Mouse (Mus musculus) embryo, embryonic 9.5 days (tissue): ENCODE measurements around the gene Map4k1.
A peak's percentile ranks its signal among the peaks of the same experiment; 100 is the strongest.

Source experiments
- DNase-seq: peaks from one replicate; pipeline ENCODE4 v3.0.0-alpha.2; 2017; ENCODE audit errors: extremely low spot score

Gene Map4k1

DNA sequence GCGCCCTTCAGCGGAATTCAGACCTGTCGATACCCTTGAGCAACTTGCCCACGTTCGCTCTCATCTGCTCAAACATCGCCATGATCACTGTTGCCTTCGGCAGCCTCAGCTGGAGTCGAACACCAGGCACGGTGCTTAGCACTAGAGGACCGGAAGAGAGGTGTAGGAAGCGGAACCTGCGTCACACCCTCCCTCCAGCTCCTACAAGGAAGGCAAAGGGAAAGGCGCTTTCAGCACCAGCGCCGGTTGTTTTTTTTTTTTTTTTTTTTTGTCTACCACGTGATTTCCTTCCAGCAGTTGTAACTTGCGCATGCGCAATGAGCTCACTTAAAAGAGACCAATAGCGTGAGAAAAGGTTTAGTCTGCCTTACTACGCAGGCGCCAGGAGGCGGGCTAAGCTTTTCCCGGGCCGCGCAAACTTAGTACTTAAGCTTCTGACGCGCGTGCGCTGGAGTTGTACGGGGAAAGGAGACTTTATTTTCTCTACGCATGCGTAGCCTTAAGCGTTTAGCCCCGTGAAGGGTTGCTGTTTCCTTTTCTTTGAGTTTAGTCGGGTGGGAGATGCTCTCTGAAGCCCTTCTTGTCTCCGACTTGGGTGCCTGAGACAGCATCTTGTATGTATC lies at the start of gene Map4k1, which contains the start of gene Eif3k:
Gene Map4k1 (plus strand): TSS at position 400 of the 623 bp plus-strand sequence.
Gene Eif3k (minus strand): TSS at position 214 of the 623 bp plus-strand sequence.
- peak; percentile 93 for DNase-seq

DNA sequence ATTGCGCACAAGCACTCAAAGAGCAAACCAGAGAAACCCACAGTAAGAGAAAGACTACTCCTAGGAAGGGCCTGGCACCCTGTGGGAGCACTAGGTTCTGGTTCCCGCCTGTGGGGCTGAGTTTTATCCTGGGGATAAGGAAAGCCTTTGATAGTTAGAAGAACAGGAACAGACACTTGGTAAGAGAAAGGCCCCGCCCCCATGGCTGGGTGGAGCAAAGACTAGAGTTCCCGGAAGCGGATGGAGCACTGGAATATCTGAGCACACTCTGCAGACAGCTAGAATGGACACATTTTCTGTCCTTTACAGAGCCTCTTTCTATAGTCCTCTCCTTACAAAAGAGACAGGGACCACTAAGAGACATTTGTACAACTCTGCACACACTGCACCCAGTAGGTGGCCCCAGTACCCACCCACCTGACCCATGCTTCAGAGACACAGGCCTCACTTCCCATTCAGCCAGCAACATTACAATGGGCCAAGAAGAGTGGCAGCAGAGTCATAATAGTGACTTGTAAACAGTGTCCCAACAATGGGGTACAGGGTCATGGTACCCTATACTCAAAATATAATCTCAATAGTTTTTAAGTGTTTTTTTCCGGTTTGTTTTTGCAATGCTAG lies 49.3 kb upstream of the Map4k1 start:
- DNase-seq, result no peak

DNA sequence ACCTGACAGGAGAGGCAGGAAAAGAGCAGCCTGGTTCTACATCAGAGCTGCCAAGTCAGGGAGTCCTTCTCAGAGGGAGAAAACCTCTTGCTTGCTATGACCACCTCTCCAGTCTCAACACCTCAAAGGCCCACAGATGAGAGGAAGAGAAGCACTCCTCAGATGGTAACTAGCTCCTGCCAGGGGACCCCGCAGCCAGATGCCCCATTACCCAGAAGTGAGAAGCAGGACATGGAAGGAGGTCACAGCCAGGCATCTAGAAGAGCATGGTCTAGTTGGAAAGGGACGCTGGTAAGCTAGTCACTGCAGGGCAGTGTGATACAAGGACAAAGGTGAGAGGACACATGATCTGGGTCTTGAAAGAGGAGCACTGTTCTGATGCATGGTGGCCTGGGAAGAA lies 48.0 kb upstream of the Map4k1 start:
- no peak for DNase-seq

DNA sequence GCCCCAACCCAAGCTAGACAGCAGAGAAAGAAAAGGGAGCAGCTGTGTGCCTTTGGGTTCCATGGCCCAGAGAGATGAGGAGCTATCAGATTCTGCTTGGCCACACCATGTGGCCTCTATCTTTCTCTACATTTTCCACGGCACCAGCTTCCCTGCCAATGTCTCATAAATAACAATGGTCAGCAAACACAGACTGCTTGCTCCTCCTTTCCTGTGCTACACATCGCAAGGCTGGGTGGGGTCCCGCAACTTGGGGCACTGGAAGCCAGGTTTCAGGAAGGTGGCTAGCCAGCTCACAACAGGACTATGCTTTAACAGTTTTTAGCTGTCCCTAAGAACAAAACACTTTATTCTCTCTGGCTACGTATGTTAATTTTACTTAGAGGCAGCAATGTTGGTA lies 45.1 kb upstream of the Map4k1 start:
- no peak for DNase-seq

DNA sequence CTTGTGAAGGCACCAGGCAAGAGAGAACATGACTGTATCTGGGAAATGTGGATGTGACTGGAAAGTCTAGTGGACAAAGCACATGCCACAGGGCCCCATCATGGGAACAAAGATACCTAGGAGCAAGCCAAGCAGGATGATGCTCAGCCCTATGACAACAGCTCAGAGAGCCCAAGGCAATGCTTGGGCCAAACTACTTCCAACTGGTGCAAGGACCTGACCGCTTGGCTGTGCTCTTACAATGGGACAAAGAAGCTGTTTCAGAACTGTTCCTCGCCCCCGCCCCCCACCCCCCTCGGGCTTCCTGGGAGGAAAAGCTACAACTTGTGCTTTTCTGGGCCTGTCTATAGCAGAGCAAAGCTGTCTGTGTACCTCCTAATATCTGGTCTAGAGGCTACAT lies 43.2 kb upstream of the Map4k1 start:
- no peak for DNase-seq

DNA sequence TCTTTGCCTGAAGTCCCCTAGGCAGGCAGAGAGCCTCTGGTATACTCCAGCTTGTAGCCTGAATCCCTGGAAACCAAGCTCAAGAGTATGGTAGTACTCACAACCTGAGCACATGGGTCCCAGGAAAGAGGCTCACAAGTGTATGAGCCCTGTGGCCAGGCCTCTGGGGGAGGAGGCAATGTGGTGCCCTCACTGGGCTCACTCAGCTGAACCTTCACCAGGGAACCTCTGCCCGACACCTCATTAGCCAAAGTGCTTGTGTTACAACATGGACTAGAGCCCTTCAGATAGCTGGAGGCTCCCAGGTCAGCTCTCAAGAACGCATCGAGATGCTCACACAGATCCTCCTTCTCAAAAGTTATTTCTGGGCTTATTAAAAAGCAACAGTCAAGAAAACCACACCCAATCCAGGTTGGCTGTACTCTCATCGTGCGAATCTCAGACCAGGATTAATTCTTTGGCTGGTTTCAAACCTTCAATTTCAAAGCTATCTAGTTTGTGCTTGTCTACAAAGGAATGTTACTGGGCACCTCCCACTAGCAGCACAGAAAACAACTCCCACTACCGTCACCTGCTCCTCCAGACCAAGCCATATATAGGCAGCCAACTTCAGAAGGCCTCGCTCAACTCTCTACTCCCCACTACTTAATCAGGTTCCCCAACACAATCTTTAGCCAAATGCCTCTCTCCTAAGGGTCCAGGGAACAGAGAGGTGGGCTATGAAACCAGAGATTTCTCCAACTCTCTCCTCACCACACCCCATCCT lies 42.2 kb upstream of the Map4k1 start:
- no peak for DNase-seq

DNA sequence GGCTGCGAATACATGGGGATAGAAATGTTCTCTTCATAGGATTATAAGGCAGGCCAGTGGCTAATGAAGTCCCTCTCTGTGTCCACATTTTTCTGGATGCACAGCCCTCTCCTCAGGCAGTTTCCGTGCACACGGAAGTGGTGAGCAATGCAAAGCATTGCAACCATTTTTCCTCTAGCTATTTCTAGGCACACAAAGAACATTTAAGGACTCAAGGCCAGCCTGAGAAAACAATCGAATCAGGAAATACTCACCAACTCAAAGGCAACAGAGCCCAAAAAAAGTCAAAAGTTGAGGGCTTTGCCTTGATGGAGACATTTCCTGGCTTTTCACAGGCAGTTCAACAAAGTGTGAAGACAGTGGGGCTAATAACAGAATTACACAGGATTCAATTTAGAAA lies 40.7 kb upstream of the Map4k1 start:
- no peak for DNase-seq

DNA sequence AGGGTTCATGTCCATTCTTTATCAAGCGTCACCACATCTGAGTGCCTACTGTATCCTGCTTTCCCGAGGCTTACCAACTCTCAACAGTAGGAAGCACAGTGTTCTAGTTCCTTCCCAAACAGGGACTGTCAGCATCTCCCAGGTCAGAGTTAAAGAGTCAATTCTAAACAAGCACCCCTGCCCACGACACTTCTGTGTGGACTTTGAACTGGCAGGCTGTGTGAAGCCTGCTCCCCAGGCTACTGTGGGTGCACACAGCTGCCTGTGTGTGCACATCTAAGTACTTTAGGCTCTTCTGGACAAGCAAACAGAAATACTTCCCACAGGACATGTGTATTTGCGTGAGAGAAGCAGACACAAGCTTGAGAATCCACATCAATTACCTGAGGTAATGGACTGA lies 40.3 kb upstream of the Map4k1 start:
- DNase-seq, result no peak

DNA sequence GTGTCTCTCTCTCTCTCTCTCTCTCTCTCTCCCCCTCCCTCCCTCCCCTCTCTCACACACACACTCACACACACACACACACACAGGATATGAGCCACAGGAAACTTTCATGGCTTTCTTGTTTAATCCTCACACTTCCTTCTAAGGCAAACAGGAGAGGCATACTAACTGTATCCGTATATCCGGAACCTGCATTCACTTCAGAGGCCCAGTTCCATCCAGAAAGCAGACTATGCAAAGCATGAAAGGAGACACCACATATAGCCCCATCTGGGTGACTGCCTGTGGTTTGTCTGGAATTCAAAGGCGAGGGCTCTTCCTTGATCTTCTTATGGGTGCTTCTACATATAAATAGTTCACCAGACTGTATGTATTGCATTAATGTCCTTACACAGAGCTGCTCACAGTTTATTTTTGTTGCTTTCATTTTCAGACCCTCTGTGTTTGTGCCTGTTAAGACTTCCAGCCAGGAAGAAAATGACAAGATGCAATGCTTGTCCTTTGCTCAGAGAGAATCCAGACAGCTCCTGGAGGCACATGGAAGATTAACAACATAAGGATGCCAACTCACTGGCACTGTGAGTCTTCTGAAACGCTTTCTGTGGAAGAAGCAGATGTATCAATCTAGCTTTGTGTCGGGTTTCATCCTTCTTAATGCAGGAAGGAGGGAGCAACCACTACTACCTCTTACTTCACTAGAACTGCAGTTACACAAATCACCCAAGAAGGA lies 38.2 kb upstream of the Map4k1 start:
- DNase-seq, result no peak

DNA sequence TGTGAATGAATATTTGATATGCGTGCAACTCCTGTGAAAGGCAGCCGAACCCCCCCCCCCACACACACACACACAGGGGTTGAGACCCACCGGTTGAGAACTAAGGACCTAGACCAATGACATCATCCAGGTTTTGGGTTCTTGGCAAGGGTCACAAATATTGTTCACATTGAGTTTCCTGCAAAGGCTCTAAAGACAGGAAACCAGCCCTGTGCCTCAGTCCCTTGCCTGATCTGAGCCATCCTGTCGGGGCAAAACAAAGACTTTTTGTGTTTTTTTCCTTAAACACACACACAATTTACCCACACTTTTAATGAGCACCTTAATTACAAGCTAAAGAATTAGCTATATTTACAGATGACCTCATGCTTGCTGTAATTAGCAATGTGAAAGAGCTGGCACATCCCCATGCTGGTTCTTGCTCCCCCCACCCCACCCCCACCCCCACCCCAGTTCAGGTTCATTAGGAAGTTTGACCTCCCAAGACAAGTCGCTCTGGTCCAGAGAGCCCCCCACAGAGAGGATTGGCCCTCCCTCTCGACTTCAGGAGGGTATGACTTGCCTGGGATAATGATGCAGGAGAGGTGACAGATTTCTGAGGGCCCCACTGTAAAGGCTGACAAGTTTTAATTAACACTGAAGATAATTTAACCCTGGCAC lies 37.0 kb upstream of the Map4k1 start:
- DNase-seq, result no peak

DNA sequence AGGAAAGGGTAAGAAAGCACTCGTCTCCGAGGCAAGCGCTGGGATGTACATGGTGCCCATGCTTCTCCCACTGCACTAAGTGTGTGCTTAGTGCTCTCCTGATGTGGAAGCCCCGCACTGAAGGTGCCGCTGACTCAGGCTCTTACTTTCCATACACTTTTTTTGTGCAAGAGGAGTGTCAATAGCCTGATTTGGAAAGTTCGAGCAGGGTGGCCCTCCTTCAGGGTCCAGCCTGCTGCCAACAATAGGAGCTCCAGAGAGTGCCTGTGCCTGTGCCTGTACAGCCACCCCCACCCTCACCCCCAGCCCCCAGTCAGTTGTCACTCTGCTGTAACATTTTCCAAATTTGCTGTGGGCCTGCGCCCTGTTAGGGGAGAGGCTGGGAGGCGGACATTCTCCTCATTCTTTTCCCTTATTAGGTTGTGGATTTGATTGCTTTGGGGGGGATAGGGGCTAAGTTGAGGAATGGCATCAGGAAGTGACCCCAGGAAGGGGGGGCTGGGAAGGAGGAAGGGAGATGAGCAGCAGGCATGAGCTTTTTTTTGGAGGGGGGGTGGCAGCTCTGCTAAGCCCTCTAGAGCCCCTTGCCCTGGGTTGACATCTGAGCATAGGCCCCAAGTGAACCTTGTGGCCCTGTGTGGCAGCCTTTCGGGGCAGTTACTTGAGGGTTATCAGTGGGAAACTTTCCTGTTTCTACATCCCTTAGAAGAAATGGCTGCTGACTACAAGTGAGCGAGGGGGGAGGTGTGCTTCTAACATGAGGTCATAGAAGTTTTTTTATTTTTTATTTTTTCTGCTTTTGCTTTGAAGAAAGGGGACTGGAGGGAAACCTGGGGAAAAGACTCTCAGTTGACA lies 36.2 kb upstream of the Map4k1 start:
- peak; percentile 81 for DNase-seq

DNA sequence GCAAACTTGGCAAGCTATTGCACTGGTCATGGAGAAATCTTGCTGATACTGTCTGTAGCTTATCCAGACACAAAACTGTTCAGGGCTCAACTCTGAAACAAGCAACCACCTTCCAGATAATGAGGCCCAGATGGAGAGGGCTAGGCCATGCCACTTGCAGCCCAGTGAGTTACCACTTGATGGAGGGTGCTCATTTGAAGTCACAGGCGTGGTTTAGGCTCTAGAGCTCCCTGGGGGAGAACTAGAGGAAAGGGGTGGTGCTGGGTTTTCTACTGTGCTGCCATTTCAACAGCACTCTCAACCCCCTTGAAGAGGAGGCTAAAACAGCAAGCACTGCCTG lies 35.6 kb upstream of the Map4k1 start:
- peak; percentile 44 for DNase-seq

DNA sequence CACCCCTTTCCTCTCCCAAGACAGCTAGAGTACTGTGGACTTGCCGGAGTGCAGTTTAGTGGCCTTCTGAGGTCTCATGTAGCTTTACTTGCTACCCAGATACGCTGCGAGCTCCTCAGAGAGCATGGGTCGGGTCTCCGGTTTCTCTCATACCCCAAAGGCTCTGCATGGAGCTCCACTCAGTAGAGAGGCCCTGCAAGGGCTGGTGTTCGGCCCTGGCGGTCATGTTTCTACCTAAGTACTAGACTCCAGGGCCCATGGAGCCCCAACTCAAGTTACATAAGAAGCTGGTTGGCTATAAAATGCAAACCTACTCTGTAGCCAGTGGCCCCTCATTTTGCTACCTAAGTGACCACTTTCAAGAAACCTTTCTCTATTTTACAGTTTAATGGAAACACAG lies 33.1 kb upstream of the Map4k1 start:
- DNase-seq, result no peak

DNA sequence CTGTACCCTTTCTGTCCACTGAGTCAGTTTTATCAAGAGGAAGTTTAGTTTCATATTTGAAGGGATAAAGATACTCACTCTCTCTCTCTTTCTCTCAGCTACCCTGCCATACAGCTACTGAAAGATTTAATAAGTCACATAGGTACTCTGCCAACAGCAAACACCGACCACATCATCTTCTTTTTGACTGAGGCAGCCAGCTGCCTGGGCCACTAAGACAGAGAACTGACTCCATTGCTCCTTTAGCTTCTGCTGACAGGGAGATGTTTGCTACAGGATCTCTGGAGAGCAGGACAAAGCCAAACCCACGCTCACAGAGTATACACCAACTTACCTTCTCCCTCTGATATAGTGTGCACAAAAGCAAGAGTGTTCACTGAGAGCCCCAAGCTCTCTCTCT lies 32.6 kb upstream of the Map4k1 start:
- no peak for DNase-seq

DNA sequence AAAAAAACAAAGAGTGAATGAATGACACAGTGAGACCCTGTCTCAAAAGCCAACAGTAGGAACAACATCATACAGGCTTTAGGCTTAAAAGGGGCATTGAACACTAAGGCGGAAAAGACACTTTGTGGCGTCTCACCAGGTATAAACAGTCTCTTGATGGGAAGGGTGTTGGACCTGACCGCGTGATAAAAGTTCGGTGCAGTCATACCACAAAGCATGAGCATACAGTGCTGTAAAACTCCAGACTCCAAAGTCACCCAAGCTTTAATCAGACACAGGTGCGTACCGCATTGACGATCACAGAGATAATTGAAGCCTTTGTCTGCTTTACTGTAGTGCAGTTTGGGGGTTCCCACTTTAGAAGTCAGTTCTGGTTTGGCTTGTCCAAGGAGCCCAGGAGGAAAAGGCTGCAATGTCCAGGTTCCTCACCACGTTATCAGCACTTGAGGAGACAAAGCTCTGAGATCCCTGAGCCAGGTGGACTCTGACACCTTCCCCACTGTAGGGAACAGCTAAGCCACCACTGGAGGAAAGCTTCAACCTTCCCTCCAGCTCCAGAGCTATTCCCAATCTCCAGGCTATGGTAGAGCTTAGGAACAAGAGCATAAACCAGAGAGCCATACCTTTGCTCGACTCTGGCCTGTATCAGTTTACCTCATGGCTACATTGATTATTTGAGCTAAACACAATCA lies 31.4 kb upstream of the Map4k1 start:
- DNase-seq, result no peak

DNA sequence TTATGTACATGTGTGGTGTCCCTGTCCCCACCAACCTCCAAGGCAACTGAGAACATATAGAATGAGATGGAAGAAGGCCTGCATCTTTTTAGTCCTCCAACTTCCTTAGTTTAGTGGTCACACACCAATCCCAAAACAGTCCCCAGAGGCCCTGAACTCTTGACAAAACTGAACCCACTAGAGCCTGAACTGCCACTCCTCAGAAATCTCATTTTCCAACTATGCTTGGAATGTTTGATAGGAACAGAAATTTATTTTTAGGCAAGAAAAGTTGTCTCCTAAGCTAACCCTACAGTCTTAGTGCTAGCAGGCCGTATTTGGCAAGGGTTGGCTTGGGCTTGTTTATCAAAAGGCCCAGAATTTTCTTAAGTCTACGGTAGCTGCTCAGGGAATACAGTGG lies 30.1 kb upstream of the Map4k1 start:
- DNase-seq, result no peak

DNA sequence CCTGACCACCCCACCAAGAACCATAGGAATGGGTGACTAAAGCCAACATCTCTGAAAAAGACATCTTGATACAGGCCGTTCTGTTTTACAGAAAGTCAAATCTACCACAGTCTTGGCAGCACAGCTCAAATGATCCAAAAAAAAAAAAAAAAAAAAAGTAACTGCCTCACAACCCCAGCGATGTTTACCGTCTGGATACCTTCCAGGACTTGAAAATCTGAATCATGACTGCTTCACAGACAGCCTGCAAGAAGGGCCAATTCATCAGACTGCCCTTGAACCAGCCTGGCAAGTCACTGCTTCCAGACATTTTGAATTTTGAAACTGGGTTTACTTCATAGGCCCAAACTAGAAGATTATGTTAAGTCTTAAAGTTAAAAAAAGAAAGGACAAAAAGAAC lies 29.1 kb upstream of the Map4k1 start:
- no peak for DNase-seq

DNA sequence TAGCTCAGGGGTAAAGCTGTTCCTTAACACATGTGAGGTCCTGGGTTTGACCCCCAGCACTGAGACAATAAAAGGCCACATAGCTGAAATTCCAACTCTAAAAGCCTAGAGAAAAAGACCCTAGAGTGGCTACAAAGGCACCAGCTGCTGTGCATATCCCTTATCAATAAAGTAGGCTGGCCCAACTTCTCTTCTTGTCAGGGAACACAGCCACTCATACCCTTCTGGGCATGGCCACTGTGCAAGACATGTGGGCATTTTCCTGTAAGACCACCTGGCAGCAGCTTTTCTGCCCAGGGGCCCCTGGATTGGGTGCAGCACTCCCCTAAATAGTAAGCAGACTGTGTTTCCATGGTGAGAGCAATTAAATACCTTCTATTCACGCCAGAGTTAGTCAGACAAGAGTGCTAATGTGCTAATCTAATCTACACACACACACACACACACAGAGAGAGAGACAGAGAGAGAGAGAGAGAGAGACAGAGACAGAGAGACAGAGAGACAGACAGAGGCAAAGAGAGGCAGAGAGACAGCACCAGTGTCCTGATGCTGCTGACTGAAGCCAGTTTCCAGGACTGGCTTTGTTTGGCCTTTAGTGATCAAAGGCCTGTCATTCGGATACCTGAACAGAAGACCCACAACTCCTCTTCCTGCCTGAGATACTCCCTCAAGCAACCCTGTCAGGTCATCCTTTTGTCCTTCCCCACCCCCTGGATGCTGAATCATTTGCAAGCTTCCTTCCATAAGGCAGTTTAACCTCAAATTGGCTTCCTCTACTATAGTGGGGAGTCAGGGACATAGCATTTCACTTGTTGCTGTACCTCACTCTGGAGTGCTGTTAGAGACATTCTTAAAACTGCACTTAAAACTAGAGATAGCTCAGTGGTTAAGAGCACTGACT lies 28.1 kb upstream of the Map4k1 start:
- DNase-seq, result peak; percentile 74

DNA sequence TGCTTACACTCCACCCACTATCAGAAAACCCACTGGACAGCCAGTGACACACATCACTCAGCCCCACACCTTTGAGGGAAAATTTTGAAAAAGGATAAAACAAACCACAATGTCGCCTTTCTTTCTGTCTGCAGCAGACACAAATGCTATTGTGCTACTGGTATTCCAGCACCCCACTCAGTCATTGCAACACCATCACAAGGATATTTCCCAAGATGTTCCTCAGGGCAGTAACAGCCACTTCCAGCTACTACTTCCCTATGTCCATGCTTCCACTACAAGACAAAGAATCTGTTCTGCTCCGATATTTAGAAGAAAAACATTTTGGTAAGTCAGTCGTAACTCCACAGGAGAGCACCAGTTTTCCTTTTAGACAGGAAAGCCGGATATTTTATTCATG lies 27.1 kb upstream of the Map4k1 start:
- DNase-seq, result no peak
